Comparison of ENCODE assay signal across 14 mouse cellular contexts in genomic region chr11:6966968-6967367, GRCm38 (mm10).
DNase-seq lines count a peak whose midpoint lies in the region; ATAC-seq and TF ChIP-seq lines count a peak whose summit lies in the region.
"Had no signal": no experiment of that assay in that cellular context is flagged by ENCODE, and none has a peak within 500 bp of the region (broad histone marks: within the 10 kb centered on the region; RNA-seq: fewer than 3 reads in every experiment).

No protein-coding gene starts in this region.

- H3K4me1 ChIP-seq in cerebellum, adult 2 months (ENCODE audit: control insufficient read depth, insufficient read depth, low read length): peaks cover 41% of the 10 kb centered on the region
- H3K4me1 ChIP-seq in lung, adult 2 months (ENCODE audit: control insufficient read depth, insufficient read depth, low read length): no peaks in the 10 kb centered on the region
- no peaks in the 10 kb centered on the region for H3K4me1 ChIP-seq in midbrain, embryonic 15.5 days
- H3K4me1 ChIP-seq: embryonic facial prominence, embryonic 12.5 days; forebrain, embryonic 13.5 days; kidney, embryonic 15.5 days; limb, embryonic 13.5 days had no signal

- intact Hi-C loops in left cerebral cortex, postnatal 36 days (cut with DNase I): no loop called here

- no peaks in the 10 kb centered on the region for H3K9me3 ChIP-seq in midbrain, embryonic 15.5 days
- H3K9me3 ChIP-seq: embryonic facial prominence, embryonic 12.5 days; forebrain, embryonic 13.5 days; kidney, embryonic 15.5 days; limb, embryonic 13.5 days had no signal

- no peaks in the 10 kb centered on the region for H3K36me3 ChIP-seq in midbrain, embryonic 15.5 days (replicated peaks)
- H3K36me3 ChIP-seq: embryonic facial prominence, embryonic 12.5 days; kidney, embryonic 15.5 days; limb, embryonic 13.5 days had no signal

- H3K27ac ChIP-seq in cerebellum, adult 2 months (ENCODE audit: insufficient read depth, low read length): peak overlapping the region; percentile 69; the same call in 1 of the 2 replicates
- no peak overlapping the region for H3K27ac ChIP-seq in midbrain, embryonic 15.5 days
- H3K27ac ChIP-seq: embryonic facial prominence, embryonic 12.5 days; forebrain, embryonic 13.5 days; kidney, embryonic 15.5 days; limb, embryonic 13.5 days had no signal

- no peak overlapping the region for H3K9ac ChIP-seq in midbrain, embryonic 15.5 days
- H3K9ac ChIP-seq: embryonic facial prominence, embryonic 12.5 days; forebrain, embryonic 13.5 days; kidney, embryonic 15.5 days; limb, embryonic 13.5 days; liver, postnatal 0 days had no signal

- DNase-seq in heart, adult 11 months: peak; percentile 28
- no peak for DNase-seq in heart, adult 8-10 months (ENCODE audit: low spot score)
- peak; percentile 83 to 97 for DNase-seq in cerebellum, adult 2 months
- DNase-seq in layer of hippocampus, adult 8-10 months (ENCODE audit: low spot score in 2 of 2): peak; percentile 87
- peak; percentile 28 to 46 for DNase-seq in left cerebral cortex, postnatal 36 days (ENCODE audit: low spot score in 2 of 2)
- DNase-seq in urinary bladder, adult 18-20 months (ENCODE audit: low spot score in 2 of 2): no peak
- no peak for DNase-seq in lung, adult 2 months
- DNase-seq: heart, postnatal 10 days; liver, postnatal 0 days had no signal

- WGBS in cerebellum, adult 2 months: 11% methylated on average over 5 of the region's 5 CpGs
- 82% methylated on average over 5 of the region's 5 CpGs for WGBS in lung, adult 2 months
- 89% methylated on average over 5 of the region's 5 CpGs for WGBS in midbrain, embryonic 15.5 days

- no peak overlapping the region for H3K4me3 ChIP-seq in cerebellum, adult 2 months (replicated peaks; ENCODE audit: insufficient read depth, low read depth, low read length)
- no peak overlapping the region for H3K4me3 ChIP-seq in lung, adult 2 months (replicated peaks; ENCODE audit: extremely low read depth, low read depth, low read length)
- no peak overlapping the region for H3K4me3 ChIP-seq in midbrain, embryonic 15.5 days
- H3K4me3 ChIP-seq: embryonic facial prominence, embryonic 12.5 days; forebrain, embryonic 13.5 days; kidney, embryonic 15.5 days; limb, embryonic 13.5 days had no signal

- H3K4me2 ChIP-seq in midbrain, embryonic 15.5 days: no peak overlapping the region
- H3K4me2 ChIP-seq: embryonic facial prominence, embryonic 12.5 days; forebrain, embryonic 13.5 days; kidney, embryonic 15.5 days; limb, embryonic 13.5 days had no signal

- H3K27me3 ChIP-seq in cerebellum, adult 2 months (ENCODE audit: control insufficient read depth, insufficient read depth, low read length): no peaks in the 10 kb centered on the region
- no peaks in the 10 kb centered on the region for H3K27me3 ChIP-seq in midbrain, embryonic 15.5 days (replicated peaks)
- H3K27me3 ChIP-seq: embryonic facial prominence, embryonic 12.5 days; forebrain, embryonic 13.5 days; kidney, embryonic 15.5 days; limb, embryonic 13.5 days had no signal

- TF ChIP-seq CTCF in cerebellum, adult 2 months (IDR thresholded peaks at IDR 0.05; ENCODE audit: borderline replicate concordance, insufficient read depth, low read depth, low read length): no peak
- no peak for TF ChIP-seq CTCF in lung, adult 2 months (IDR thresholded peaks at IDR 0.05; ENCODE audit: insufficient read depth, low read length)

- ATAC-seq in midbrain, embryonic 15.5 days (replicated peaks): no peak
- ATAC-seq: forebrain, embryonic 13.5 days; liver, postnatal 0 days had no signal

- TF ChIP-seq POLR2A in cerebellum, adult 2 months (IDR thresholded peaks at IDR 0.05; ENCODE audit: borderline replicate concordance, insufficient read depth, low read length): no peak
- no peak for TF ChIP-seq POLR2A in lung, adult 2 months (IDR thresholded peaks at IDR 0.05; ENCODE audit: borderline replicate concordance, extremely low read depth, low read depth, low read length)

Comparison
In these comparisons a context has a peak if more than half of its experiments do, and no peak if none do; other contexts are left out.
1. DNase-seq: peak in heart, adult 11 months (single experiment), cerebellum, adult 2 months (2 of 2), layer of hippocampus, adult 8-10 months (2 of 2) and left cerebral cortex, postnatal 36 days (2 of 2); none in heart, adult 8-10 months (single experiment), urinary bladder, adult 18-20 months (0 of 2) and lung, adult 2 months (single experiment).